Mouse (Mus musculus): ENCODE measurements around the gene Rbm48. TPM values are rescaled to one million over a fixed set of nuclear protein-coding genes. Genes with fewer than 3 reads are reported as not detected.

Gene Rbm48
- total RNA-seq, 2 experiments from 2014 or later, result 11.2 to 14.1 TPM

- DNase-seq (ENCODE audit: low spot score in 2 of 2), result no peak
- Histone ChIP-seq H3K4me3 (no peak overlapping the region), H3K27ac (no peak overlapping the region)
- TF ChIP-seq CTCF (conservative IDR thresholded peaks at IDR 0.05), result no peak
These were observed 3.9 kb upstream of the Rbm48 start for GRCm38 (mm10) chr5:3600298-3600697.

GRCm38 (mm10) chr5:3598766-3599165, 2.4 kb upstream of the Rbm48 start:
- TF ChIP-seq CTCF (conservative IDR thresholded peaks at IDR 0.05), result no peak
- DNase-seq (ENCODE audit: low spot score in 2 of 2), result no peak
- Histone ChIP-seq H3K4me3 (no peak overlapping the region), H3K27ac (no peak overlapping the region)

DNA sequence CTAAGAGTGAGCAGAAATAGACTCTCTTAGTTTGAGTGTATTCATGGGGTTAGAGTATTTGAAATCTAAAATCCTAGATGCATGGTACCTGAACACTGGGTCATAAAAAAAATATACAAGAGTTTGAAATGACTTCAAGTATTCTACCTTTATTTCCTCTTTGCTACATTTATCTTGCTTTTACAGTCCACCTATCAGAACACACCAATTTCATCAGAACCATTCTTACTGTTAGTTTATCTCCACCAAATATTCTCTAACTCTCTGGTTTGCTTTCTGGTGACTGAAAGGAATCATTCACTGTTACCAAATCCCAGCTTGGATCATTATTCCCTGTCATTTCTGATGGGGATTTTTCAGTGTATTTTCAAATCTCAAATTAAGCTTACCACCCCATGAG, 786 bp upstream of the Rbm48 start:
- no peak for DNase-seq (ENCODE audit: low spot score in 2 of 2)
- TF ChIP-seq CTCF (conservative IDR thresholded peaks at IDR 0.05), result no peak
- Histone ChIP-seq H3K4me3 (peak overlapping the region; percentile 99), H3K27ac (no peak overlapping the region)

- peak; percentile 96 to 97 for DNase-seq (ENCODE audit: low spot score in 2 of 2)
- no peak for TF ChIP-seq CTCF (conservative IDR thresholded peaks at IDR 0.05)
These were observed 539 bp downstream of the Rbm48 start, which contains the start of gene Pex1 for GRCm38 (mm10) chr5:3595693-3596398. TSS of gene Pex1 (plus strand) at chr5:3596066.

GRCm38 (mm10) chr5:3579066-3579465, 17.3 kb downstream of the Rbm48 start:
- DNase-seq (ENCODE audit: low spot score in 2 of 2), result no peak
- Histone ChIP-seq H3K27ac (no peak overlapping the region), H3K4me3 (no peak overlapping the region)
- no peak for TF ChIP-seq CTCF (conservative IDR thresholded peaks at IDR 0.05)

More at GRCm38 (mm10) chr5:3595693-3596398, 539 bp downstream of the Rbm48 start, which contains the start of gene Pex1:
- Histone ChIP-seq H3K4me3 (peak within 1 kb of the TSS; percentile 99), H3K27ac (peak within 1 kb of the TSS; percentile 97)

DNA sequence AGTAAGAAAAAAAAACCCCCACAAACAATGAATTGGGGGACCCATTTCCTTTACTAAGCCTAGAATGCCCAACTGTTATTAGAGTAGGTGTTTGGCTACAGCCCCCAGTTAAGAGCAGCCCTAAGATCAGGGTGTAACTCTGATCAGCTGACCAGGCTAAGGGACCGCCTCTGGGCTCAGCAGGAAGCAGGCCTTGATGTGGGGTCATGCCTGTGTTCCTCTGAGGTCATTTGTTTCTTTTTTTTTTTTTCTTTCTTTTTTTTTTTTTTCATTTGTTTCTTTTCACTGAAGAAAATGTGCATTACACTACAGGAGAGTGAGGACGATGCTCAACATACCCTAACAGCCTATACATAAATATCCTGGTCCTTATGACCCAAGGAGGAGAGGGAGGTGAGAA, 18.4 kb downstream of the Rbm48 start:
- no peak overlapping the region for H3K27ac ChIP-seq
- TF ChIP-seq CTCF (conservative IDR thresholded peaks at IDR 0.05), result no peak
- no peak for DNase-seq (ENCODE audit: low spot score in 2 of 2)
- no peak overlapping the region for H3K4me3 ChIP-seq

DNA sequence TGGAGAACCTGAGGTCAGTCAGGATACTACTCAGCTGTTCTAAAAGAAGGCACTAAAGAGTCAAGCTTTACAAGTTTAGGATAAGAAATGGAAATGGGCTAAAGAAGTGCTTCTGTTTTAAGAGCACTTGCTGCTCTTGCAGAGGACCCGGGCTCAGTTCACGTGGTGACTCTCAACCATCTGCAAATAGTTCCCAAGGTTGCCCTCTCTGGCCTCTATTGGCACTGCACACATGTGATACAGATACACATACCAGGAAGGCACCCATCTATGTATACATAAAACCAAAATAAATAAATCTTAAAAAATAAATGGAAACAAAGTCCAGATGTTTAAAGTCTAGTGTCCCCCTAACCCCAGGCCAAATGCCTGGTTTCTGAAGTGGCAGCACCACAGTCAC, 21.6 kb downstream of the Rbm48 start:
- Histone ChIP-seq H3K27ac (no peak overlapping the region), H3K4me3 (no peak overlapping the region)
- 0 out of 2 replicates have a peak, but pooled peaks have one; percentile 12 for TF ChIP-seq CTCF (conservative IDR thresholded peaks at IDR 0.05)
- no peak for DNase-seq (ENCODE audit: low spot score in 2 of 2)

DNA sequence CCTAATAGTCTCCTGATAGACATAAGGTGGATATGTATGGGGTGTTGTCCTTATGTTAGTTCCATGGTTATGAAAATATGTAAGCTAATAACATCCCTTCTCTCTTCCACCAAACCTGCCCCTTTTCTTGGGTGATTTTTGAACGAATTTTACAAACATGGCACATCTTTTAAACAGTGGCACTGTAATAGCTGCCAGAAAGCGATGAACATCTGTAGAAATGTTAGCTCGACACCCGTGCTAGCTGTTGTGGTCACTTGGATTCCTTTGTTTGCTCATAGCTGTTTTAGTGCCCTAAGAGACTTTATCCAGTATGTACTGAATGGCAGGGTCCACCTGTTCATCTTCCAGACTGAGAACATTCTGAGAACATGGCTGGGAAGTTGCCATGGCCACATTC, 25.1 kb downstream of the Rbm48 start, which contains the start of gene 1700109H08Rik:
1700109H08Rik (plus strand) TSS at position 301 of the 400 bp plus-strand sequence.
- TF ChIP-seq CTCF (conservative IDR thresholded peaks at IDR 0.05), result no peak
- no peak for DNase-seq (ENCODE audit: low spot score in 2 of 2)
- Histone ChIP-seq H3K4me3 (no peak within 1 kb of the TSS), H3K27ac (no peak within 1 kb of the TSS)

- Histone ChIP-seq H3K27ac (no peak overlapping the region), H3K4me3 (no peak overlapping the region)
- no peak for DNase-seq (ENCODE audit: low spot score in 2 of 2)
- no peak for TF ChIP-seq CTCF (conservative IDR thresholded peaks at IDR 0.05)
These were observed 42.2 kb downstream of the Rbm48 start for GRCm38 (mm10) chr5:3554198-3554597.

DNA sequence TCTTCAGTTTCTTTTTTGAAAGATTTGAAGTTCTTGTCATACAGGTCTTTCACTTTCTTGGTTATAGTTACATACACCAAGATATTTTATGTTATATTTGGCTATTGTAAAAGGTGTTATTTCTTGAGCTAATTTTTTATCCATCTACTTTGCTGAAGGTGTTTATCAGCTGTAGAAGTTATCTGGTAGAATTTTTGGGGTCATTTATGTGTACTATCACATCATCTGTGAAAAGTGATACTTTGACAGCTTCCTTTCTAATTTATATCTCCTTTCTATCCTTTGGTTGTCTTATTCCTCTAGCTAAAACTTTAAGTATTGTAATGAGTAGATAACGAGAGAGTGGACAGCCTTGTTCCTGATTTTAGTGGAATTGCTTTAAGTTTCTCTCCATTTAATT, 44.9 kb downstream of the Rbm48 start:
- Histone ChIP-seq H3K4me3 (no peak overlapping the region), H3K27ac (no peak overlapping the region)
- TF ChIP-seq CTCF (conservative IDR thresholded peaks at IDR 0.05), result no peak
- no peak for DNase-seq (ENCODE audit: low spot score in 2 of 2)

- Histone ChIP-seq H3K27ac (no peak overlapping the region), H3K4me3 (no peak overlapping the region)
- no peak for DNase-seq (ENCODE audit: low spot score in 2 of 2)
- TF ChIP-seq CTCF (conservative IDR thresholded peaks at IDR 0.05), result no peak
These were observed 50.2 kb downstream of the Rbm48 start for GRCm38 (mm10) chr5:3546226-3546625.

DNA sequence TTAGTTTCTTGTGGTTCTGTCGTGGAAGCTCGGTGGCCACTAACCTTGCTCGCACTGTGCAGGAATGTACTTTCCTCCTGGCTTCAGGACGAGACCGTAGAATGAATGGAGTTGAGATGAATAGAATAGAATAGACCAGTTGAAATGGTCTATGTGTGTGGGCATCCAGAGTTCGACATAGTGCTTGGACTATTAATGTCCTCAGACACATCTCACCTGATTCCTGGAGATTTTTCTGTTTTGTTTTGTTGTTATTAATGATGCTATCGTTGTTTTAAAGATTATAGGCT, 52.0 kb downstream of the Rbm48 start:
- no peak for DNase-seq (ENCODE audit: low spot score in 2 of 2)
- TF ChIP-seq CTCF (conservative IDR thresholded peaks at IDR 0.05), result no peak
- H3K27ac ChIP-seq, result peak overlapping the region; percentile 95; the same call in 1 of the 2 replicates
- peak overlapping the region; percentile 69 for H3K4me3 ChIP-seq

DNA sequence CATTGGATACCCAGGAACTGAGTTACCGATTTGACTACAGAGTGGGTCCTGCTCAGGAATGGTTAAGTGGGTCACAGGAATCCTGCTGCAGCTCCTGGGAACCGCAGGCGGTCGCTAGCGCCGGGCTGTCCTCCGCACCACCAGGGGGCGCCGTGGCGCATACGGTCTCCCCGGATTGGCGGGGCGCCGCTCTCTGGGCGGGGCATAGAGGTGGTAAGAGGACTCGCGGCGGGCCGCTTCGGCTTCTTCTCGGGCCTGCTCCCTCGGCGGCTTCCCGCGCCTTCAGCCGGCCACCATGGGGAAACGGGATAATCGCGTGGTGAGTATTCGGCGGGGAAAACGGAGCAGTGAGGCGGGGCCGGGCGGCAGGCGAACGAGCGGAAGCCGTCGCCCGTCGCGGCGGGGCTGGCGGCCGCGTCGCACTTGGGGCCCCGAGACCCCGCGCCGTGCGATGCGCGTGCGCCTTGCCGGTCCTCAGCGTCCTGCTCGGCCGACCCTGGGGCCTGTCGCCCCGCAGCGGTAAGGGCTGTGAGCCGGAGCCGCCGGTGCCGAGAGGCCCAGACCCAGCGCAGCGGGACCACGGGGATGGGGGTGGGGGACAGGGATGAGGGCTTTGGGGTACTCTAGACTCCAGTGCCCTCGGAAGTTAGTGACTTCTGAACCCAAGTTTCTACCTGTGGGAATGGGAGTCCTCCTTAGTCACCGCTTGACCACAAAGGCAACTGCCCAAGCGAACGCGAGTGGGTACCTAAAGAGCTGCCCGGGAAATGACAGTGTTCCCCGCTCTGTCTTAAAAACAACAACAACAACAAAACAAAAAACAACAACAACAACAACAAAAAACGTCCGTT, 52.5 kb downstream of the Rbm48 start, which contains the start of gene Fam133b:
Fam133b (plus strand) TSS at position 205 of the 851 bp plus-strand sequence.
- peak; percentile 99 for TF ChIP-seq CTCF (conservative IDR thresholded peaks at IDR 0.05)
- H3K4me3 ChIP-seq, result peak within 1 kb of the TSS; percentile 69
- DNase-seq (ENCODE audit: low spot score in 2 of 2), result peak; percentile 94 to 99

More for the DNA sequence above, 52.5 kb downstream of the Rbm48 start, which contains the start of gene Fam133b:
- H3K27ac ChIP-seq, result peak within 1 kb of the TSS; percentile 95
